In the genomic region with DNA sequence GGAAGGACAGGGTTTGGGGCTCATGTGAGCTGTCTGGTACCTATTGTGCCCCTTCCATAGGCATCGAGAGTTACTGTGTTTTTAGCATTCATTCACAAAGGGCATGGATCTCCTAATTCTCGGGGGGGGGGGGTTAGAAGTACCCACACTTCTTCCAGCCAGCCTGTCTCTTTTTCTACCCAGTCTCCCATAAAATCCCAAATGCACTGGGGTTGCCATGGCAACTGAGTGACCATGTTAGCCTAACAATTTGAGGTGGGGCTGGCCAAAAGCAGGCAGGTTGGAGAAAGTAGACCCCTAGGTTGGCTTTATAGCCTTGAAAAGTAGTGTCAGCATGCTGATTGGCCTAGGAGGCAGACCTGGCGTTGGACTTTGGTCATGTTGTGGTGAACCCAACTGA, we compare ENCODE assay signal across 16 mouse cellular contexts. TPM values are rescaled to one million over a fixed set of nuclear protein-coding genes. Genes with fewer than 3 reads are reported as not detected.
DNase-seq lines count a peak whose midpoint lies in the region; ATAC-seq and TF ChIP-seq lines count a peak whose summit lies in the region.
"Had no signal": no experiment of that assay in that cellular context is flagged by ENCODE, and none has a peak within 500 bp of the region (broad histone marks: within the 10 kb centered on the region; RNA-seq: fewer than 3 reads in every experiment).

No protein-coding gene starts in this region.

- H3K9ac ChIP-seq in intestine, embryonic 15.5 days: no peak overlapping the region
- H3K9ac ChIP-seq in intestine, postnatal 0 days (ENCODE audit: low read depth, low read length): no peak overlapping the region
- H3K9ac ChIP-seq in hindbrain, embryonic 13.5 days: no peak overlapping the region
- no peak overlapping the region for H3K9ac ChIP-seq in limb, embryonic 15.5 days
- H3K9ac ChIP-seq: lung, embryonic 15.5 days had no signal

- no peak overlapping the region for H3K4me2 ChIP-seq in intestine, embryonic 15.5 days (replicated peaks)
- no peak overlapping the region for H3K4me2 ChIP-seq in intestine, postnatal 0 days (replicated peaks; ENCODE audit: low read depth)
- no peak overlapping the region for H3K4me2 ChIP-seq in hindbrain, embryonic 13.5 days
- no peak overlapping the region for H3K4me2 ChIP-seq in limb, embryonic 15.5 days
- H3K4me2 ChIP-seq: lung, embryonic 15.5 days had no signal

- ATAC-seq in intestine, embryonic 15.5 days: no peak
- ATAC-seq in intestine, postnatal 0 days: no peak
- no peak for ATAC-seq in hindbrain, embryonic 13.5 days (ENCODE audit: low FRiP score)
- no peak for ATAC-seq in limb, embryonic 15.5 days (ENCODE audit: insufficient number of reproducible peaks, low FRiP score, low TSS enrichment, low read depth)
- ATAC-seq: inflammation-experienced regulatory T-cells, adult 6 months had no signal

- H3K27ac ChIP-seq in intestine, embryonic 15.5 days: peak overlapping the region; percentile 58
- H3K27ac ChIP-seq in intestine, postnatal 0 days (ENCODE audit: low read depth, low read length): no peak overlapping the region
- peak overlapping the region; percentile 56 for H3K27ac ChIP-seq in hindbrain, embryonic 13.5 days
- H3K27ac ChIP-seq in limb, embryonic 15.5 days: peak overlapping the region; percentile 81; the same call in 1 of the 2 replicates
- H3K27ac ChIP-seq: lung, embryonic 15.5 days had no signal

- H3K36me3 ChIP-seq in intestine, embryonic 15.5 days: peaks cover 2% of the 10 kb centered on the region; the same call in 1 of the 2 replicates
- H3K36me3 ChIP-seq in intestine, postnatal 0 days (ENCODE audit: control insufficient read depth, insufficient read depth): peaks cover 3% of the 10 kb centered on the region; the same call in 1 of the 2 replicates
- H3K36me3 ChIP-seq in hindbrain, embryonic 13.5 days: no peaks in the 10 kb centered on the region
- peaks cover 71% of the 10 kb centered on the region for H3K36me3 ChIP-seq in limb, embryonic 15.5 days
- H3K36me3 ChIP-seq: lung, embryonic 15.5 days had no signal

- no peak for TF ChIP-seq CTCF in intestine, postnatal 0 days (IDR thresholded peaks at IDR 0.05; ENCODE audit: low read depth)
- no peak for TF ChIP-seq CTCF in brain, embryonic 14.5 days (IDR thresholded peaks at IDR 0.05; ENCODE audit: borderline replicate concordance, extremely low read depth, insufficient read depth, insufficient read length)

- H3K4me3 ChIP-seq in intestine, embryonic 15.5 days (replicated peaks): no peak overlapping the region
- H3K4me3 ChIP-seq in intestine, postnatal 0 days (ENCODE audit: low read depth, low read length): no peak overlapping the region
- H3K4me3 ChIP-seq in hindbrain, embryonic 13.5 days: no peak overlapping the region
- no peak overlapping the region for H3K4me3 ChIP-seq in limb, embryonic 15.5 days
- H3K4me3 ChIP-seq: lung, embryonic 15.5 days; myocyte had no signal

- H3K4me1 ChIP-seq in intestine, embryonic 15.5 days (replicated peaks): peaks cover 22% of the 10 kb centered on the region
- peaks cover 6% of the 10 kb centered on the region; the same call in 1 of the 2 replicates for H3K4me1 ChIP-seq in intestine, postnatal 0 days (replicated peaks; ENCODE audit: control insufficient read depth, insufficient read depth, low read length)
- peaks cover 53% of the 10 kb centered on the region for H3K4me1 ChIP-seq in hindbrain, embryonic 13.5 days (replicated peaks)
- H3K4me1 ChIP-seq in limb, embryonic 15.5 days: peaks cover 31% of the 10 kb centered on the region

- H3K27me3 ChIP-seq in intestine, embryonic 15.5 days (replicated peaks): no peaks in the 10 kb centered on the region
- H3K27me3 ChIP-seq in intestine, postnatal 0 days (replicated peaks; ENCODE audit: control insufficient read depth, insufficient read depth, low read length): no peaks in the 10 kb centered on the region
- no peaks in the 10 kb centered on the region for H3K27me3 ChIP-seq in hindbrain, embryonic 13.5 days
- H3K27me3 ChIP-seq in limb, embryonic 15.5 days: no peaks in the 10 kb centered on the region
- H3K27me3 ChIP-seq: lung, embryonic 15.5 days had no signal

- no peak for TF ChIP-seq POLR2A in brain, embryonic 14.5 days (IDR thresholded peaks at IDR 0.05; ENCODE audit: borderline replicate concordance, extremely low read depth, insufficient read depth, insufficient read length, poor library complexity, severe bottlenecking)

- peak; percentile 59 for DNase-seq in brain, embryonic 14.5 days (ENCODE audit: low read depth)
- DNase-seq in left cerebral cortex, adult 11 months (ENCODE audit: low spot score): no peak
- no peak for DNase-seq in urinary bladder, adult 18-20 months (ENCODE audit: low spot score in 2 of 2)
- DNase-seq in thymus, postnatal 10 days (ENCODE audit: low spot score in 2 of 2): no peak
- DNase-seq: adrenal gland, postnatal 36 days; cerebellum, postnatal 25 days; kidney, postnatal 25 days; right cerebral cortex, postnatal 25 days; thymus, postnatal 4 days had no signal

- WGBS in intestine, embryonic 15.5 days: 71% methylated on average over 3 of the region's 3 CpGs
- WGBS in intestine, postnatal 0 days: 76% methylated on average over 3 of the region's 3 CpGs
- 35% methylated on average over 3 of the region's 3 CpGs for WGBS in hindbrain, embryonic 13.5 days
- WGBS in limb, embryonic 15.5 days: 58% methylated on average over 3 of the region's 3 CpGs

- no peaks in the 10 kb centered on the region for H3K9me3 ChIP-seq in intestine, embryonic 15.5 days
- no peaks in the 10 kb centered on the region for H3K9me3 ChIP-seq in intestine, postnatal 0 days (ENCODE audit: control insufficient read depth)
- no peaks in the 10 kb centered on the region for H3K9me3 ChIP-seq in hindbrain, embryonic 13.5 days
- no peaks in the 10 kb centered on the region for H3K9me3 ChIP-seq in limb, embryonic 15.5 days
- H3K9me3 ChIP-seq: lung, embryonic 15.5 days had no signal

RNA-seq across cellular contexts. Expression of a gene that starts 8.8 kb away (rescaled TPM):
- 60.0 and 63.0 TPM in 2 replicates for polyA plus RNA-seq in intestine, embryonic 15.5 days (2015; fragmentation: Nextera tagmentation; extraction: Ambion mirVana)
- 23.1 and 25.6 TPM in 2 replicates for polyA plus RNA-seq in intestine, postnatal 0 days (2015; fragmentation: Nextera tagmentation; extraction: Ambion mirVana)
- 16.7 and 17.1 TPM in 2 replicates for polyA plus RNA-seq in brain, embryonic 14.5 days (2012; rRNA removed)
- polyA plus RNA-seq in hindbrain, embryonic 13.5 days (2015; fragmentation: Nextera tagmentation; extraction: Ambion mirVana): 5.8 and 14.3 TPM in 2 replicates
- 175 and 199 TPM in 2 replicates for polyA plus RNA-seq in limb, embryonic 15.5 days (2015; fragmentation: Nextera tagmentation; extraction: Ambion mirVana)
- polyA plus RNA-seq: inflammation-experienced regulatory T-cells, adult 6 months had no signal

RNA-seq across cellular contexts. Expression of a gene that starts 45.9 kb away (rescaled TPM):
- 67.0 and 76.6 TPM in 2 replicates for polyA plus RNA-seq in intestine, embryonic 15.5 days (2015; fragmentation: Nextera tagmentation; extraction: Ambion mirVana)
- 72.7 and 73.4 TPM in 2 replicates for polyA plus RNA-seq in intestine, postnatal 0 days (2015; fragmentation: Nextera tagmentation; extraction: Ambion mirVana)
- polyA plus RNA-seq in brain, embryonic 14.5 days (2012; rRNA removed): 59.7 and 71.4 TPM in 2 replicates
- 65.1 and 65.7 TPM in 2 replicates for polyA plus RNA-seq in hindbrain, embryonic 13.5 days (2015; fragmentation: Nextera tagmentation; extraction: Ambion mirVana)
- polyA plus RNA-seq in limb, embryonic 15.5 days (2015; fragmentation: Nextera tagmentation; extraction: Ambion mirVana): 68.1 and 75.1 TPM in 2 replicates
